Mouse (Mus musculus): ENCODE data around the gene Mydgf.

The Mydgf gene

GRCm38 (mm10) chr17:56183658-56184103 lies at the start of gene Mydgf:
TSS of gene Mydgf (minus strand) at chr17:56183920.
- peak; percentile 98 for DNase-seq

GRCm38 (mm10) chr17:56233389-56233788 lies 49.7 kb upstream of the Mydgf start:
- peak in 1 of 2 experiments; percentile 54 for DNase-seq

- no peak for DNase-seq
Measured at GRCm38 (mm10) chr17:56229943-56230342, 46.2 kb upstream of the Mydgf start.

GRCm38 (mm10) chr17:56226566-56226965 lies 42.8 kb upstream of the Mydgf start:
- DNase-seq, result no peak

GRCm38 (mm10) chr17:56224916-56225315 lies 41.2 kb upstream of the Mydgf start:
- DNase-seq, result no peak

- no peak for DNase-seq
Measured at GRCm38 (mm10) chr17:56219805-56220204, 36.1 kb upstream of the Mydgf start.

- DNase-seq, result no peak
Measured at GRCm38 (mm10) chr17:56219251-56219650, 35.5 kb upstream of the Mydgf start.

- DNase-seq, result peak; percentile 89 to 91
Measured at GRCm38 (mm10) chr17:56218377-56219191, 34.9 kb upstream of the Mydgf start, which contains the start of gene Dpp9. TSS of gene Dpp9 (minus strand) at chr17:56218905.

GRCm38 (mm10) chr17:56217670-56218069 lies 34.0 kb upstream of the Mydgf start:
- peak; percentile 46 to 59 for DNase-seq

- DNase-seq, result no peak
Measured at GRCm38 (mm10) chr17:56214229-56214628, 30.5 kb upstream of the Mydgf start.

- no peak for DNase-seq
Measured at GRCm38 (mm10) chr17:56212676-56213075, 29.0 kb upstream of the Mydgf start.

GRCm38 (mm10) chr17:56211090-56211489 lies 27.4 kb upstream of the Mydgf start:
- DNase-seq, result no peak

- DNase-seq, result no peak
Measured at GRCm38 (mm10) chr17:56208821-56209220, 25.1 kb upstream of the Mydgf start.

GRCm38 (mm10) chr17:56207963-56208530 lies 24.3 kb upstream of the Mydgf start:
- no peak for DNase-seq

- DNase-seq, result no peak
Measured at GRCm38 (mm10) chr17:56206986-56207674, 23.4 kb upstream of the Mydgf start.

- no peak for DNase-seq
Measured at GRCm38 (mm10) chr17:56206276-56206884, 22.7 kb upstream of the Mydgf start.

- peak in 1 of 2 experiments; percentile 55 for DNase-seq
Measured at GRCm38 (mm10) chr17:56203729-56204128, 20.0 kb upstream of the Mydgf start.

- no peak for DNase-seq
Measured at GRCm38 (mm10) chr17:56202476-56202875, 18.8 kb upstream of the Mydgf start.

GRCm38 (mm10) chr17:56201642-56202041 lies 17.9 kb upstream of the Mydgf start:
- no peak for DNase-seq

- peak in 1 of 2 experiments; percentile 51 for DNase-seq
Measured at GRCm38 (mm10) chr17:56200586-56200985, 16.9 kb upstream of the Mydgf start.

GRCm38 (mm10) chr17:56196860-56197259 lies 13.1 kb upstream of the Mydgf start:
- DNase-seq, result peak in 1 of 2 experiments; percentile 40

- no peak for DNase-seq
Measured at GRCm38 (mm10) chr17:56194765-56195164, 11.0 kb upstream of the Mydgf start.

GRCm38 (mm10) chr17:56194357-56194756 lies 10.6 kb upstream of the Mydgf start:
- DNase-seq, result no peak

Data from cerebellum, postnatal 14 days (tissue).